Mouse (Mus musculus): ENCODE measurements around the gene 4931409K22Rik. TPM values are rescaled to one million over a fixed set of nuclear protein-coding genes. Genes with fewer than 3 reads are reported as not detected.
A peak's percentile ranks its signal among the peaks of the same experiment; 100 is the strongest.

4931409K22Rik gene
- total and polyA plus RNA-seq, 3 experiments = not detected

DNA sequence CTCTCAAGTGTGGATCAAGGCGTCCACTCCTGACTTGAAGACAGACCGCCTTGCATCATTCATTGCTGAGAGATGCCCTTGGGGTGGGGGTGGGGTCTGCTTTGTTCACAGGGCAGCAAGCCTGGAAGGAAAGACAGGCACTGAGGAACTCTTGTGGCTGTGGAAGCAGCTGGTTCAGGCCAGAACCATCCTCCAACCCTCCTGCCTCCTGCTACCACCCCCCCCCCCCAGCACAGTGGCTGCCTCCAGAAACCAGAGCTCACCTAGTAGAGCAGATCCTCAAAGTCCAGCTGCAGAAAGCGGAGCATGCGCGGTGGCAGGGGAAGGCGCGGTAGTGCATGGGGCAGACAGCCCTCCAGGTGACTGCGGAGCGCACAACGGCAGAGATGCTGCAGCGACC, 23.2 kb downstream of the 4931409K22Rik start:
- Histone ChIP-seq H3K9ac (ENCODE audit: insufficient read depth, low read depth) (no peak overlapping the region), H3K4me1 (ENCODE audit: control insufficient read depth in 1 of 2, insufficient read depth in 2 of 2) (peaks cover 7% of the 10 kb centered on the region in 2 experiments), H3K36me3 (replicated peaks in 1 of 2; ENCODE audit: control insufficient read depth in 1 of 2, insufficient read depth in 1 of 2, low read length in 1 of 2) (no peaks in the 10 kb centered on the region), H3K4me3 (replicated peaks in 1 of 3; ENCODE audit: low read depth in 2 of 3, low read length in 2 of 3, poor library complexity in 1 of 3) (no peak overlapping the region), H3K9me3 (replicated peaks; ENCODE audit: low read length) (no peaks in the 10 kb centered on the region), H3K27me3 (replicated peaks) (peaks cover 58% of the 10 kb centered on the region), H3K79me2 (replicated peaks; ENCODE audit: control insufficient read depth, extremely low read depth, insufficient read depth, poor library complexity, severe bottlenecking) (no peaks in the 10 kb centered on the region), H3K4me2 (ENCODE audit: insufficient read depth, low read depth, poor library complexity, severe bottlenecking) (no peak overlapping the region), H3K27ac (ENCODE audit: insufficient read depth, low read depth) (no peak overlapping the region)
- dilution Hi-C loops (cut with MboI; ENCODE audit: extremely low pct_ligation_motif_present, extremely low pct_unique_long_range_greater_than_20kb, low sequenced_read_pairs) = no loop called here
- DNase-seq (ENCODE audit: extremely low read depth) = no peak
- in situ Hi-C loops (cut with MboI; ENCODE audit: low pct_ligation_motif_present, low pct_unique_long_range_greater_than_20kb, low sequenced_read_pairs) = loop anchor here (10.0 kb wide), 1 partner anchor 121 kb away; no protein-coding TSS in a partner anchor
- TF ChIP-seq ZKSCAN1 (IDR thresholded peaks at IDR 0.05; ENCODE audit: borderline replicate concordance, low read depth, low read length) (no peak), USF1 (IDR thresholded peaks at IDR 0.05; ENCODE audit: low read depth, low read length) (no peak), POLR2A (IDR thresholded peaks at IDR 0.05; ENCODE audit: low read depth, low read length) (no peak), NRF1 (IDR thresholded peaks at IDR 0.05; ENCODE audit: low read depth, low read length) (no peak), MAX (IDR thresholded peaks at IDR 0.05; ENCODE audit: low read length) (no peak), NELFE (IDR thresholded peaks at IDR 0.05; ENCODE audit: low read depth, low read length) (no peak)

DNA sequence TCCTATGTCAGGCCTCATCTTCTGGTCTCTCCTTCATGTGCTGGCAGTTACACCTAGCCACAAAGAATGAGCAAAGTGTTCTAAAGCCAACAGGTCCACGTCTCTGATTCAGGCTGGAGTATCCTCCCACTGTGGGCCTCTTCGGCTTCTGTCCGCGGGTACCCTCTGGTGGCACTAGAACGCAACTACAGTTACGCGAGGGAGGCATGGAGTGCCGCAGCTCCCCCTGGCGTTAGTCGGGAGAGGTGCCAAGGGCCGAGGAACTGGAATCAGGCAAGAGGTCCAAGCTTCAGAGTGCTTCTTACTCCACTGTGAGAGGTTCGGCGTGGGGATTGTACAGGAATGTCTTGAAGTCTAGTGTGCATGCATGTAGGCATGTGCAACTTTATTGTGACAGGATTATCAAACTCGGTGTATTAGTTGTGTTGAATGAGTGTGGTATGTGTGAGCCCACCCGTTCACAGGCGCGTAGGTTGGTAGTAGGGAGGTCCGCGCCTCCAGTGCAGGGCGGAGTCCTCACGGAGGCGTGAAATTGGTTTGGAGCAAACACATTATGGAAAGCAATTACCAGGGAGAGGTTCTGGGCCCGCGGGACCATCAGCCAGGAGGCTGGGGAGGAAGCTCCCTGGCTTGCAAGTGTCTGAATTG, 26.4 kb downstream of the 4931409K22Rik start:
- 0 out of 2 replicates have a peak overlapping the region, but pooled peaks have one; percentile 6 for H3K4me2 ChIP-seq (ENCODE audit: insufficient read depth, low read depth, poor library complexity, severe bottlenecking)
- DNase-seq (ENCODE audit: extremely low read depth) = peak; percentile 84
- no peak overlapping the region for H3K4me3 ChIP-seq (replicated peaks in 1 of 3; ENCODE audit: low read depth in 2 of 3, low read length in 2 of 3, poor library complexity in 1 of 3)
- H3K4me1 ChIP-seq (ENCODE audit: control insufficient read depth in 1 of 2, insufficient read depth in 2 of 2) = no peaks in the 10 kb centered on the region
- dilution Hi-C loops (cut with MboI; ENCODE audit: extremely low pct_ligation_motif_present, extremely low pct_unique_long_range_greater_than_20kb, low sequenced_read_pairs) (no loop called here), in situ Hi-C loops (cut with MboI; ENCODE audit: low pct_ligation_motif_present, low pct_unique_long_range_greater_than_20kb, low sequenced_read_pairs) (loop anchor here (10.0 kb wide), 1 partner anchor 125 kb away; no protein-coding TSS in a partner anchor)
- H3K27me3 ChIP-seq (replicated peaks) = peaks cover 43% of the 10 kb centered on the region
- H3K27ac ChIP-seq (ENCODE audit: insufficient read depth, low read depth) = no peak overlapping the region
- H3K9me3 ChIP-seq (replicated peaks; ENCODE audit: low read length) = peaks cover 4% of the 10 kb centered on the region
- peak; percentile 99 to 100 for TF ChIP-seq CTCF (conservative IDR thresholded peaks at IDR 0.05 in 1 of 2, IDR thresholded peaks at IDR 0.05 in 1 of 2; ENCODE audit: low read depth in 2 of 2, low read length in 2 of 2)
- peak; percentile 43; the same call in 1 of the 2 replicates for TF ChIP-seq MYC (IDR thresholded peaks at IDR 0.05; ENCODE audit: low read depth, low read length)
- peak; percentile 70 for TF ChIP-seq RAD21 (IDR thresholded peaks at IDR 0.05; ENCODE audit: low read depth, low read length)
- TF ChIP-seq HCFC1 (IDR thresholded peaks at IDR 0.05; ENCODE audit: low read depth, low read length) = peak; percentile 45
- peak; percentile 80; the same call in 1 of the 2 replicates for TF ChIP-seq NELFE (IDR thresholded peaks at IDR 0.05; ENCODE audit: low read depth, low read length)
- no peak for TF ChIP-seq IRF4 (IDR thresholded peaks at IDR 0.05; ENCODE audit: low read depth, low read length)
- TF ChIP-seq SMC3 (IDR thresholded peaks at IDR 0.05; ENCODE audit: low read depth, low read length) = peak; percentile 92
- no peak for TF ChIP-seq JUN (IDR thresholded peaks at IDR 0.05; ENCODE audit: insufficient read depth, low read depth, low read length)
- peak; percentile 66; the same call in 1 of the 2 replicates for TF ChIP-seq MEF2A (IDR thresholded peaks at IDR 0.05; ENCODE audit: borderline replicate concordance, low read depth, low read length)
- H3K36me3 ChIP-seq (replicated peaks in 1 of 2; ENCODE audit: control insufficient read depth in 1 of 2, insufficient read depth in 1 of 2, low read length in 1 of 2) = no peaks in the 10 kb centered on the region
- H3K79me2 ChIP-seq (replicated peaks; ENCODE audit: control insufficient read depth, extremely low read depth, insufficient read depth, poor library complexity, severe bottlenecking) = no peaks in the 10 kb centered on the region
- H3K9ac ChIP-seq (ENCODE audit: insufficient read depth, low read depth) = no peak overlapping the region

Measured in CH12.LX (cell line).